Mouse (Mus musculus): ENCODE data around the gene Fut4. TPM values are rescaled to one million over a fixed set of nuclear protein-coding genes. Genes with fewer than 3 reads are reported as not detected.
A peak's percentile ranks its signal among the peaks of the same experiment; 100 is the strongest.
"Not testable (repeated sequence)": the region's sequence is repeated elsewhere in the genome, so short reads cannot be mapped to it uniquely, and the experiment has no call there.

Fut4 gene
- polyA plus RNA-seq, 1 experiment from 2014 or later, result 2.1 TPM

- no peak for DNase-seq (ENCODE audit: low spot score, missing footprints)
- Histone ChIP-seq H3K36me3 (ENCODE audit: control insufficient read depth, insufficient read depth, low read length) (no peaks in the 10 kb centered on the region), H3K27me3 (ENCODE audit: control insufficient read depth, insufficient read depth, low read length) (no peaks in the 10 kb centered on the region), H3K4me3 (ENCODE audit: low read depth, low read length) (no peak overlapping the region), H3K9ac (ENCODE audit: low read length) (no peak overlapping the region), H3K4me2 (no peak overlapping the region), H3K4me1 (ENCODE audit: control insufficient read depth, insufficient read depth, low read length) (no peaks in the 10 kb centered on the region), H3K9me3 (ENCODE audit: control insufficient read depth, low read length) (no peaks in the 10 kb centered on the region), H3K27ac (ENCODE audit: low read depth, low read length) (no peak overlapping the region)
- 94% methylated on average over 15 of the region's 15 CpGs for WGBS
- ATAC-seq (ENCODE audit: low FRiP score), result no peak
These were observed 36.9 kb downstream of the Fut4 start for GRCm38 (mm10) chr9:14715258-14715657.

DNA sequence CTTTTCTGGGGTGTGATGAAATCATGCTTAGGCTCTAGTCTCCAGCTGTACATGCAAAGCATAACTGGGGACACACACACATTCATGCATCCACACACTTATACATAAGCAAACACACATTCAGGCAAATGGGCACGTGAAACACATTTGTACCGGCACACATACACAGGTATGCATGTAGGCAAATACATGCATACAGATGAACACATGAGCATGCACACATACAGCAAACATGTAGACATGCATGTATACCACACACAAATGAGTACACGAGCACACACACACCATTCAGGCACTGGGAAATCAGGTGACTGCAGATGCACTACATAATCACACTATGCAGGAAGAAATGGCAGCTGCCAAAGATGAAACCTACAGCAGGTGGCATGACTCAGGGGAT is 41.3 kb downstream of the Fut4 start:
- ATAC-seq (ENCODE audit: low FRiP score), result no peak
- no peak overlapping the region for H3K4me2 ChIP-seq
- WGBS, result 90% methylated on average over 3 of the region's 3 CpGs

GRCm38 (mm10) chr9:14705321-14706162 is 46.7 kb downstream of the Fut4 start:
- no peak overlapping the region for H3K4me2 ChIP-seq
- H3K4me1 ChIP-seq (ENCODE audit: control insufficient read depth, insufficient read depth, low read length), result no peaks in the 10 kb centered on the region
- no peak overlapping the region for H3K27ac ChIP-seq (ENCODE audit: low read depth, low read length)
- no peaks in the 10 kb centered on the region for H3K36me3 ChIP-seq (ENCODE audit: control insufficient read depth, insufficient read depth, low read length)
- H3K9me3 ChIP-seq (ENCODE audit: control insufficient read depth, low read length), result no peaks in the 10 kb centered on the region
- DNase-seq (ENCODE audit: low spot score, missing footprints), result no peak
- H3K9ac ChIP-seq (ENCODE audit: low read length), result no peak overlapping the region
- WGBS, result 82% methylated on average over 13 of the region's 13 CpGs
- ATAC-seq (ENCODE audit: low FRiP score), result no peak
- no peaks in the 10 kb centered on the region for H3K27me3 ChIP-seq (ENCODE audit: control insufficient read depth, insufficient read depth, low read length)
- no peak overlapping the region for H3K4me3 ChIP-seq (ENCODE audit: low read depth, low read length)

More for the DNA sequence above, 41.3 kb downstream of the Fut4 start:
- Histone ChIP-seq H3K4me3 (ENCODE audit: low read depth, low read length) (no peak overlapping the region), H3K9ac (ENCODE audit: low read length) (no peak overlapping the region), H3K4me1 (ENCODE audit: control insufficient read depth, insufficient read depth, low read length) (no peaks in the 10 kb centered on the region), H3K36me3 (ENCODE audit: control insufficient read depth, insufficient read depth, low read length) (no peaks in the 10 kb centered on the region), H3K27me3 (ENCODE audit: control insufficient read depth, insufficient read depth, low read length) (no peaks in the 10 kb centered on the region), H3K27ac (ENCODE audit: low read depth, low read length) (no peak overlapping the region), H3K9me3 (ENCODE audit: control insufficient read depth, low read length) (no peaks in the 10 kb centered on the region)
- DNase-seq (ENCODE audit: low spot score, missing footprints), result no peak

DNA sequence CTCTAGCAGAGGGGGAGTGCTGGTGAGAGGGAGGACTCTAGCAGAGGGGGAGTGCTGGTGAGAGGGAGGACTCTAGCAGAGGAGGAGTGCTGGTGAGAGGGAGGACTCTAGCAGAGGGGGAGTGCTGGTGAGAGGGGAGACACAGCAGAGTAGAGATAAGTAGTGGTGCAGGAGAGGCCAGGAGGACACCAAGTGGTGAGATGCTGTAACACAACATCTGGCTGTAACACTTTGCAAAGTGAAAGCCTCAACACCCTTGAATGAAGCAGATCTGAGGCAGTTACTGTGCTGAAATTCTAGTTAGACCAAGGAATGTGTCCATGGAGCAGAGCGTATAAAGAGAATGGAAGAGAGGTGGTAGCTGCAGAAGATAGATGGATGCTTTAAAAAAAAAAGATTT is 51.4 kb downstream of the Fut4 start:
- H3K4me1 ChIP-seq (ENCODE audit: control insufficient read depth, insufficient read depth, low read length); DNase-seq (ENCODE audit: low spot score, missing footprints); H3K9me3 ChIP-seq (ENCODE audit: control insufficient read depth, low read length); H3K27me3 ChIP-seq (ENCODE audit: control insufficient read depth, insufficient read depth, low read length); H3K27ac ChIP-seq (ENCODE audit: low read depth, low read length); H3K4me2 ChIP-seq; ATAC-seq (ENCODE audit: low FRiP score); H3K9ac ChIP-seq (ENCODE audit: low read length); H3K4me3 ChIP-seq (ENCODE audit: low read depth, low read length); H3K36me3 ChIP-seq (ENCODE audit: control insufficient read depth, insufficient read depth, low read length): not testable (repeated sequence)
- WGBS, result 82% methylated on average over 1 of the region's 1 CpGs

- H3K27ac ChIP-seq (ENCODE audit: low read depth, low read length), result no peak overlapping the region
- H3K4me2 ChIP-seq, result no peak overlapping the region
- H3K9ac ChIP-seq (ENCODE audit: low read length), result no peak overlapping the region
- H3K4me3 ChIP-seq (ENCODE audit: low read depth, low read length), result no peak overlapping the region
- no peaks in the 10 kb centered on the region for H3K27me3 ChIP-seq (ENCODE audit: control insufficient read depth, insufficient read depth, low read length)
- DNase-seq (ENCODE audit: low spot score, missing footprints), result no peak
- no peaks in the 10 kb centered on the region for H3K9me3 ChIP-seq (ENCODE audit: control insufficient read depth, low read length)
- H3K36me3 ChIP-seq (ENCODE audit: control insufficient read depth, insufficient read depth, low read length), result no peaks in the 10 kb centered on the region
- 0 out of 2 replicates have a peak, but pooled peaks have one; percentile 45 for ATAC-seq (ENCODE audit: low FRiP score)
- H3K4me1 ChIP-seq (ENCODE audit: control insufficient read depth, insufficient read depth, low read length), result no peaks in the 10 kb centered on the region
- 49% methylated on average over 7 of the region's 7 CpGs for WGBS
These were observed 52.9 kb downstream of the Fut4 start for GRCm38 (mm10) chr9:14699288-14699640.

DNA sequence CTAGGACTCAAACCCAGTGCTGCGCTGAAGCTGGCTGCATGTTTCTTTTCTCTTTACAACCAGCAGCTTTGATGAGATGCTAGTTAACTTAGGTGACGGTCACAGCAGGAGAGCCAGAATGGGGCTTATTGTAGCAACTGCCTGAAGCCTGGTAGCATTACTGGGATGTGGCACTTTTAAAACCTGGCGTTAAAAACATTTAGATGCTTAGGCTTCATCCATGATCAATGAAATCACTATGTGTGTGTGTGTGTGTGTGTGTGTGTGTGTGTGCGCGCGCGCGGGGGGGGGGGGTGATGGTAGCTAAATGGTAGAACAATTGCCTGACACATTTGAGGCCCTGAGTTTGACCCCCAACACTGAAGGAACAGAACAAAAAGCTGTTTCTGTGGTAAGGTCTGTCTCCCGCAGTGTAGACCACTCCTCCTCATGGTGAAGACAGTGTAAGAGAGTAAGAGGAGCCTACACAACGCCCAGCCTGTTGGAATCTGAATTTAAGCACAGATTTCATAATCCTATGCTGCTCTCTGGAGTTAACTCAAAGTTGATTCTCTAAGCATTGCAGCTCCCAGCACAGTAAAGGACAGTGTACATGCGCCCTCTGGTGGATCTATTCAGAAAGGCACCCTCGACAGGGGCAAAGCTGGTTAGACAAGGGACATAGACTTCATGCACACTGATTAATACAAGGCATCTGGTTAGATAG is 53.5 kb downstream of the Fut4 start:
- ATAC-seq (ENCODE audit: low FRiP score), result peak; percentile 95
- Histone ChIP-seq H3K9me3 (ENCODE audit: control insufficient read depth, low read length) (no peaks in the 10 kb centered on the region), H3K36me3 (ENCODE audit: control insufficient read depth, insufficient read depth, low read length) (no peaks in the 10 kb centered on the region), H3K4me2 (no peak overlapping the region), H3K4me1 (ENCODE audit: control insufficient read depth, insufficient read depth, low read length) (no peaks in the 10 kb centered on the region), H3K27ac (ENCODE audit: low read depth, low read length) (no peak overlapping the region), H3K27me3 (ENCODE audit: control insufficient read depth, insufficient read depth, low read length) (no peaks in the 10 kb centered on the region), H3K9ac (ENCODE audit: low read length) (no peak overlapping the region), H3K4me3 (ENCODE audit: low read depth, low read length) (no peak overlapping the region)
- DNase-seq (ENCODE audit: low spot score, missing footprints), result peak; percentile 99
- WGBS, result 59% methylated on average over 12 of the region's 12 CpGs

Other genes with a start within 250 kb of the Fut4 start
- gene Amotl1, start 107.3 kb downstream of the Fut4 start, polyA plus RNA-seq (2014; fragmentation: Nextera tagmentation; extraction: Ambion mirVana), result 14.8 and 15.2 TPM in 2 replicates
- 0.08 and 0.12 TPM in 2 replicates for gene Piwil4, start 11.7 kb downstream of the Fut4 start, polyA plus RNA-seq (2014; fragmentation: Nextera tagmentation; extraction: Ambion mirVana)
- gene 1700012B09Rik, start 18.6 kb upstream of the Fut4 start, polyA plus RNA-seq (2014; fragmentation: Nextera tagmentation; extraction: Ambion mirVana), result not detected in 2 replicates
- gene Mre11a, start 32.3 kb upstream of the Fut4 start, polyA plus RNA-seq (2014; fragmentation: Nextera tagmentation; extraction: Ambion mirVana), result 29.4 and 30.8 TPM in 2 replicates
- gene Ankrd49, start 32.5 kb upstream of the Fut4 start, polyA plus RNA-seq (2014; fragmentation: Nextera tagmentation; extraction: Ambion mirVana), result 63.2 and 66.4 TPM in 2 replicates
- gene Gpr83, start 107.8 kb upstream of the Fut4 start, polyA plus RNA-seq (2014; fragmentation: Nextera tagmentation; extraction: Ambion mirVana), result 0.26 and 0.34 TPM in 2 replicates
- gene Izumo1r, start 151.6 kb upstream of the Fut4 start, polyA plus RNA-seq (2014; fragmentation: Nextera tagmentation; extraction: Ambion mirVana), result not detected in 2 replicates

Measured in midbrain, embryonic 11.5 days (tissue).